Mouse (Mus musculus) forebrain, embryonic 11.5 days (tissue): ENCODE data around the gene Dhps. TPM values are rescaled to one million over a fixed set of nuclear protein-coding genes. Genes with fewer than 3 reads are reported as not detected.
A peak's percentile ranks its signal among the peaks of the same experiment; 100 is the strongest.

Experiments used
- ATAC-seq: fragments of 200-750 bp; cut with Nextera tagmentation; replicated peaks from 2 replicates; pipeline ENCODE4 v1.8.0; 2017; ENCODE audit warnings: moderate TSS enrichment; ENCODE audit not compliant: low FRiP score
- DNase-seq: peaks from one replicate; pipeline ENCODE4 v3.0.0-alpha.2; 2017; ENCODE audit warnings: low spot score
- H3K27ac ChIP-seq: fragments of 300-500 bp; sonication (generic); 2 replicates; pipeline ENCODE4 v1.5.1; 2014; ENCODE audit warnings: low read depth, low read length
- H3K27me3 ChIP-seq: fragments of 300-500 bp; sonication (generic); 2 replicates; pipeline ENCODE4 v1.6.1; 2014; ENCODE audit warnings: mild to moderate bottlenecking, low read length, mixed read lengths; ENCODE audit not compliant: control insufficient read depth, insufficient read depth
- H3K36me3 ChIP-seq: fragments of 300-500 bp; sonication (generic); 2 replicates; pipeline ENCODE4 v1.6.1; 2014; ENCODE audit warnings: mild to moderate bottlenecking, low read length, moderate library complexity, mixed read lengths; ENCODE audit not compliant: control insufficient read depth, insufficient read depth
- H3K4me1 ChIP-seq: fragments of 300-500 bp; sonication (generic); replicated peaks from 2 replicates; pipeline ENCODE4 v1.6.1; 2014; ENCODE audit warnings: low read length, mixed read lengths; ENCODE audit not compliant: control insufficient read depth, insufficient read depth
- H3K4me2 ChIP-seq: fragments of 300-500 bp; sonication (generic); 2 replicates; pipeline ENCODE4 v1.6.1; 2014; ENCODE audit warnings: low read depth, mild to moderate bottlenecking, low read length, moderate library complexity, mixed read lengths; ENCODE audit not compliant: severe bottlenecking
- H3K4me3 ChIP-seq: fragments of 300-500 bp; sonication (generic); 2 replicates; pipeline ENCODE4 v1.5.1; 2014; ENCODE audit warnings: low read depth, low read length
- H3K9ac ChIP-seq: fragments of 300-500 bp; sonication (generic); 2 replicates; pipeline ENCODE4 v1.6.1; 2014; ENCODE audit warnings: low read length
- H3K9me3 ChIP-seq: fragments of 300-500 bp; sonication (generic); 2 replicates; pipeline ENCODE4 v1.6.1; 2016; ENCODE audit warnings: low read length, mixed read lengths; ENCODE audit not compliant: control insufficient read depth
- WGBS: fragments of 180-500 bp; shearing (Covaris S2); extraction: QIAGEN DNeasy Blood & Tissue Kit; methylation state at CpG from one replicate; pipeline ENCODE4 v1.1.7; 2014; 5-methylcytosine and 5-hydroxymethylcytosine counted together
- polyA plus RNA-seq: library from polyadenylated mRNA; unstranded; fragments of >200 nt; fragmentation: Nextera tagmentation; extraction: Ambion mirVana; gene quantifications from 2 replicates; pipeline ENCODE4 v1.2.1, GENCODE M21; 2014

Gene Dhps
- 63.5 and 68.5 TPM in 2 replicates for polyA plus RNA-seq

DNA sequence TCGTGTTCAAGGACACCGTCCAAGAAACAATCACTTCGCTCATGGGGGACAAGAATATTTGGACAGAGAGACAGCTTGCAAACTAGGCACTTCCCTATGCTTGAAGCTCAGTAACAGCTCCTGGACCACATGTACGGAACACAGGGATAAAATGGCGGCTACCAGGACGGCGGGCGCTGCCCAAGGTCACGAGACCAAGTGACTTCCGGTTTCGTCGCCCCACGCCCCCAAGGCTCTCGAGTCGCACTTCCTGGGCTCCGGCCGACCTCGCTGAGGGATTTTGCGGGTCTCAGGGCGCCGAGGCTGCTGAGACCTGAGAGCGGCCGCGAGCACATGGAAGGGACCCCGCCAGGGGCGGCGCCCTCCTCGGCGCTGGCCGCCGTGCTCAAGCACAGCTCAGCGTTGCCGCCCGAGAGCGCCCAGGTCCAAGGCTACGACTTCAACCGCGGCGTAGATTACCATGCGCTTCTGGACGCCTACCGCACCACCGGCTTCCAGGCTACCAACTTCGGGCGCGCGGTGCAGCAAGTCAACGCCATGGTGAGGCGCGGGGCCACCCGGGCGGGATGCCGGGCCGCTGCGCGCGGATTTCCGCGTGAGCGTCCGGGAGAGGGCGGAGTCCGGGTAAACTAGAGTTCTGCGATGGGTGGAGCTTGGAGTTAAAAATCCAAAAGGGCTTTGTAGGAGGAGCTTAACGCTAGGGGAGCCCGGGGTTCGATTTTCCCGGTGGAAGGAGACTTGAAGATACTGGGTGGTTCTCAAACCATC is at the start of gene Dhps:
Gene Dhps, plus strand, starts transcription at position 244 of the 768 bp plus-strand sequence.
- Histone ChIP-seq H3K9ac (peak within 1 kb of the TSS; percentile 79), H3K4me1 (peaks cover 6% of the 10 kb centered on the region; the same call in 1 of the 2 replicates), H3K4me2 (peak within 1 kb of the TSS; percentile 66), H3K36me3 (peaks cover 2% of the 10 kb centered on the region; the same call in 1 of the 2 replicates), H3K27ac (peak within 1 kb of the TSS; percentile 92), H3K9me3 (no peaks in the 10 kb centered on the region), H3K27me3 (no peaks in the 10 kb centered on the region), H3K4me3 (peak within 1 kb of the TSS; percentile 91)
- under 1% methylated on average over 68 of the region's 68 CpGs for WGBS
- ATAC-seq, result peak; percentile 90
- DNase-seq, result peak; percentile 94

DNA sequence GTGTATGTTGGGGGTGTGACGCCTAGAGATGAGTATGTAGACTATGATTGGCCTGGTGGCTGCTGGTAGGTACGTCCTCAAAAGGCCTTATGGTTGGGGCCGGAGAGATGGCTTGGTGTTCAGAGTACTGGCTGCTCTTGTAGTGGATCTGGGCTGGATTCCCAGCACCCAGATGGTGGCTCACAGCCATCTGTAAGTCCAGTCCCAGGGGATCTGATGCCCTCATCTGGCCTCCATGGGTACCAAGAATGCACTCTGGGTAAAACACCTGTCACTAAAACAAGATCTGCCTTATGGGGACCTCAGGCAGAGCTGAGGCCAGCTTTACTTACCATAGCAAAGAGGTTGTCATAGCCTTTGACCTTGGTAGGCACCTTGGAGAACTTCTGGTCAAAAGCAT is 47.7 kb upstream of the Dhps start:
- H3K9me3 ChIP-seq, result no peaks in the 10 kb centered on the region
- H3K9ac ChIP-seq, result no peak overlapping the region
- no peak for ATAC-seq
- DNase-seq, result peak; percentile 47
- no peak overlapping the region; the same call in 1 of the 2 replicates for H3K4me3 ChIP-seq
- no peaks in the 10 kb centered on the region for H3K27me3 ChIP-seq
- H3K27ac ChIP-seq, result no peak overlapping the region
- peaks cover 18% of the 10 kb centered on the region for H3K4me1 ChIP-seq
- H3K4me2 ChIP-seq, result peak overlapping the region; percentile 6; the same call in 1 of the 2 replicates
- H3K36me3 ChIP-seq, result peaks cover 7% of the 10 kb centered on the region; the same call in 1 of the 2 replicates
- 99% methylated on average over 3 of the region's 3 CpGs for WGBS

- peak within 1 kb of the TSS; percentile 85 for H3K9ac ChIP-seq
- no peaks in the 10 kb centered on the region for H3K9me3 ChIP-seq
- H3K27ac ChIP-seq, result peak within 1 kb of the TSS; percentile 68
- H3K27me3 ChIP-seq, result no peaks in the 10 kb centered on the region
- peak within 1 kb of the TSS; percentile 98 for H3K4me3 ChIP-seq
- H3K36me3 ChIP-seq, result peaks cover 11% of the 10 kb centered on the region; the same call in 1 of the 2 replicates
- DNase-seq (peak; percentile 89), ATAC-seq (peak; percentile 88)
- WGBS, result 8% methylated on average over 30 of the region's 30 CpGs
- H3K4me1 ChIP-seq, result peaks cover 18% of the 10 kb centered on the region
- H3K4me2 ChIP-seq, result peak within 1 kb of the TSS; percentile 93
Measured at GRCm38 (mm10) chr8:85025098-85025932, 46.2 kb upstream of the Dhps start, which contains the start of gene Asna1. TSS of gene Asna1 (minus strand) at chr8:85025281.

DNA sequence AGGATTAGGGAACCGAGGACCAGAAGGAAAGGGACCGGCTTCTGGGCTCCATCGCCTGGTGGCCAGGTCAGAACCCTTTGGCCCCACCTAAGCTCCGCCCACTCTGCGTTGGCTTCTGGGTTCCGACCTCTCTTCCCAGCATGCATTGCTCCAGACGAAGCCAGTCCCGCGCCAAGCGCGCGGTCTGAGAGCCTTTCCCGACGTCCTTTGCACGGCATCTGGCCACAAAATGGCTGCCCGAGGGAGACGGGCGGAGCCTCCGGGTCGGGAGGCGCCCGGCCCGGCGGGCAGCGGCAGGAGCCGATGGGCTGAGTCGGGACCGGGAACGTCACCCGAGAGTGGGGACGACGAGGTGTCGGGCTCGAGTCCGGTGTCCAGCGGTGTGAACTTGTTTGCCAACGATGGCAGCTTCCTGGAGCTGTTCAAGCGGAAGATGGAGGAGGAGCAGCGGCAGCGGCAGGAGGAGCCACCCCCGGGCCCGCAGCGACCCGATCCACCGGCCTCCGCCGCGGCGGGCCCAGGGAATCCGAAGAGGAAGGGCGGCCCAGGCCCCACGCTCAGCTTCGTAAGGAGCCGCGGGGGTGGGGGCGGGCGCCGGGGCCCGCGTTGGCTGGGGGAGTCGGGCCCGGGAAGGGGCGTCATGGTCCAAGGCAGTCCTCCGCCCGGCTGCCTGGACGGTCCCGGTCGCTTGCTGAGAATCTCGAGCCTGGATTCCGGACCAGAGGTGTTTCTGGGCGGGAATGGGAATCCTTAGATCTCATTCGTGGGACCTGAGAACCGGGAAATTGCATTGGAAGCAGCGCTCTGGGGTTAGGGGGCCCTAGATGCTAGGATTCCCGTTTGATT is 44.7 kb upstream of the Dhps start, which contains the start of gene Trir:
Gene Trir, plus strand, starts transcription at position 154 of the 846 bp plus-strand sequence.
- WGBS, result under 1% methylated on average over 68 of the region's 75 CpGs
- H3K36me3 ChIP-seq, result peaks cover 15% of the 10 kb centered on the region; the same call in 1 of the 2 replicates

DNA sequence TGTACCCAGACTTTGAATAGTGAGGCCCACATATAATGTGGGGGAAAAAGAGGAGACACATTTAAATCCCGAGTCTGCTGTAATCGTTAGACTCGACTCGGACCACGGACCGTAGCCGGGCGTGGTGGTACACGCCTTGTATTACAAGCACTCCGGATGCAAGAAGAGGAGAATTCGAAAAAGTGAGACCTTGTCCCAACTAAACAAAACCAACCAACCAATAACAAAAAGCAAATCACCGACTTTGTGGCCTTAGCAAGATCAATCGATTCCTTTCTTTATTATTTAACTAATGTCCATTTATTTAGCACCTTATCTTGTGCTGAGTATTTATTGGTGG is 44.1 kb upstream of the Dhps start:
- peak overlapping the region; percentile 99 for H3K9ac ChIP-seq
- 1% methylated on average over 13 of the region's 13 CpGs for WGBS
- no peaks in the 10 kb centered on the region for H3K9me3 ChIP-seq
- peaks cover 15% of the 10 kb centered on the region; the same call in 1 of the 2 replicates for H3K36me3 ChIP-seq
- H3K27me3 ChIP-seq, result no peaks in the 10 kb centered on the region
- H3K4me2 ChIP-seq, result peak overlapping the region; percentile 80
- DNase-seq, result no peak
- ATAC-seq, result no peak
- H3K4me3 ChIP-seq, result peak overlapping the region; percentile 98
- peaks cover 18% of the 10 kb centered on the region for H3K4me1 ChIP-seq
- peak overlapping the region; percentile 81; the same call in 1 of the 2 replicates for H3K27ac ChIP-seq

More for the DNA sequence above, 44.7 kb upstream of the Dhps start, which contains the start of gene Trir:
- ATAC-seq, result peak; percentile 84
- no peaks in the 10 kb centered on the region for H3K27me3 ChIP-seq
- peak within 1 kb of the TSS; percentile 98 for H3K4me3 ChIP-seq
- H3K27ac ChIP-seq, result peak within 1 kb of the TSS; percentile 81
- peak within 1 kb of the TSS; percentile 99 for H3K9ac ChIP-seq
- no peaks in the 10 kb centered on the region for H3K9me3 ChIP-seq
- peak within 1 kb of the TSS; percentile 93 for H3K4me2 ChIP-seq
- peaks cover 18% of the 10 kb centered on the region for H3K4me1 ChIP-seq
- DNase-seq, result peak; percentile 96

- 25% methylated on average over 2 of the region's 2 CpGs for WGBS
- H3K27ac ChIP-seq, result no peak overlapping the region
- ATAC-seq (no peak), DNase-seq (no peak)
- no peaks in the 10 kb centered on the region for H3K9me3 ChIP-seq
- H3K4me2 ChIP-seq, result peak overlapping the region; percentile 80
- H3K36me3 ChIP-seq, result peaks cover 15% of the 10 kb centered on the region; the same call in 1 of the 2 replicates
- H3K9ac ChIP-seq, result peak overlapping the region; percentile 99
- H3K4me3 ChIP-seq, result peak overlapping the region; percentile 98
- H3K4me1 ChIP-seq, result peaks cover 18% of the 10 kb centered on the region
- no peaks in the 10 kb centered on the region for H3K27me3 ChIP-seq
Measured at GRCm38 (mm10) chr8:85027922-85028321, 43.6 kb upstream of the Dhps start.

GRCm38 (mm10) chr8:85029271-85029670 is 42.3 kb upstream of the Dhps start:
- Histone ChIP-seq H3K36me3 (peaks cover 10% of the 10 kb centered on the region; the same call in 1 of the 2 replicates), H3K27ac (no peak overlapping the region)

More at GRCm38 (mm10) chr8:85029271-85029670, 42.3 kb upstream of the Dhps start:
- H3K9me3 ChIP-seq, result no peaks in the 10 kb centered on the region
- H3K9ac ChIP-seq, result no peak overlapping the region
- peaks cover 15% of the 10 kb centered on the region; the same call in 1 of the 2 replicates for H3K4me1 ChIP-seq
- DNase-seq (peak; percentile 50), ATAC-seq (no peak)
- WGBS, result 91% methylated on average over 14 of the region's 14 CpGs
- no peak overlapping the region for H3K4me3 ChIP-seq
- H3K27me3 ChIP-seq, result no peaks in the 10 kb centered on the region
- no peak overlapping the region for H3K4me2 ChIP-seq
